Mouse (Mus musculus) erythroblast, embryonic 14.5 days (primary cell): ENCODE results near the gene Vmn2r27. TPM values are rescaled to one million over a fixed set of nuclear protein-coding genes. Genes with fewer than 3 reads are reported as not detected.

Source experiments
- H3K27me3 ChIP-seq: 2 replicates; pipeline ENCODE4 v1.6.1; 2012; ENCODE audit warnings: inconsistent platforms; ENCODE audit not compliant: control insufficient read depth
- H3K36me3 ChIP-seq: 2 replicates; pipeline ENCODE4 v1.6.1; 2012; ENCODE audit warnings: mild to moderate bottlenecking, inconsistent platforms; ENCODE audit not compliant: control insufficient read depth
- H3K4me1 ChIP-seq: 2 replicates; pipeline ENCODE4 v1.6.1; 2012; ENCODE audit warnings: inconsistent platforms; ENCODE audit not compliant: control insufficient read depth
- H3K4me3 ChIP-seq: replicated peaks from 2 replicates; pipeline ENCODE3; 2012; ENCODE audit warnings: moderate library complexity, mild to moderate bottlenecking, inconsistent platforms
- H3K9me3 ChIP-seq: 2 replicates; pipeline ENCODE4 v1.6.1; 2012; ENCODE audit warnings: low read length, inconsistent platforms, mixed read lengths; ENCODE audit not compliant: control insufficient read depth
- GATA1 ChIP-seq: IDR thresholded peaks from 2 replicates; pipeline ENCODE4 v1.6.1; 2012; ENCODE audit warnings: low read length, inconsistent platforms, mixed read lengths
- TAL1 ChIP-seq: IDR thresholded peaks from 3 replicates; pipeline ENCODE4 v1.6.1; 2012; ENCODE audit warnings: low read length, inconsistent platforms, mixed read lengths
- polyA plus RNA-seq: library from polyadenylated mRNA; stranded (reverse); fragments of >175 nt; gene quantifications from 2 replicates; pipeline ENCODE4 v1.2.3, GENCODE M21; 2012

The Vmn2r27 gene
- polyA plus RNA-seq, 1 experiment, result not detected

DNA sequence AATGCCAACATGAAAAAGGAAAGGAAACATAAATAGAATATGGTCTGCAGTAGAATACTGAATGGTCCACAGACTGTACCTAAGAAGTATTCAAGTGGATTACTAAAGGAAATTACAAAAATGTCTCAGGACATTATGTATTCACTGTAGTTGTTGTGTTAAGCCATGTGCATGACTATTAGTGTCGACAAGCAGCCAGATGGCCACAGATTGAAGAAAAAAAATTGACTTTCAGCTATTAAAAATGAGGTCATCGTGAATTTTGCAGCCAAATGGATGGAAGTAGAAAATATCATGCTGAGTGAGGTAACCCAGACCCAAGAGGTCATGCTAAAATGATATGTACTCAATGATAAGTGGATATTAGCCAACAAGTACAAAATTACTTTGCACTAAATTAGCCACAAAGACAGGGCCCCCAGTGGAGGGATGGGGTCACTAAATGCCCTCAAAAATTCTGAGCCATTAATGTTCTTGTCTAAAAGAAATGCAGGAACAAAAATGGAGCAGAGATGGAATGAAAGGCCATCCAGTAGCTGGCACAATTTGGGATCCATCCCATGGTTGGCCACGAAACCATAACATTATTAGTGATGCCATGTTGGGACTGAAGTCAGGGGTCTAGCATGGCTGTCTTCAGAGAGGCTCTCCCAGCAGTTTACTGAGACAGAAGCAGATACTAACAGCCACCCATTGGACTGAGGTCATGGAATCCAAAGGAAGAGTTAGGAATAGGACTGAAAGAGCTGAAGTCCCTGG is 63.0 kb downstream of the Vmn2r27 start:
- no peaks in the 10 kb centered on the region for H3K4me1 ChIP-seq
- no peak for TF ChIP-seq GATA1
- no peak for TF ChIP-seq TAL1
- no peak overlapping the region for H3K4me3 ChIP-seq

DNA sequence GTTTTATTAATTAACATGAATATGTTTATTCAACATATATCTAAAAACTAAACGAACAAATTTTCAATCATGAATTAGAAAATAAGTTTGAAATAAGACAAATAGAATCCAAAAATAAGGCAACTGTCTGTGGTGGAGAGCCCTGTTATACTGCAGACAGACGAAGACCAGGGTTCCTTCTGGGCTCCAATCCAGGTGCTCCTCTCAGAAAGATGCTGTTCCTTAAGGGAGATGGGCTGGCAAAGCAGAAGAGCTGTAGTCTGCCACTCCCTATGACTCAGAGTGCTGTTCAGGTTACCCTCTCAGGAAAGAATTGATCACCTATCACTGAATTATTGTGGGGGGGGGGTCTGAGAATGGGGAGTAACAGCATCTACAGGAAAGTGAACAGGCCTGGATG is 65.1 kb downstream of the Vmn2r27 start:
- no peak for TF ChIP-seq GATA1
- no peak for TF ChIP-seq TAL1
- H3K27me3 ChIP-seq, result no peaks in the 10 kb centered on the region
- no peaks in the 10 kb centered on the region for H3K4me1 ChIP-seq
- H3K4me3 ChIP-seq, result no peak overlapping the region
- no peaks in the 10 kb centered on the region for H3K36me3 ChIP-seq
- no peaks in the 10 kb centered on the region for H3K9me3 ChIP-seq

More for the DNA sequence above, 63.0 kb downstream of the Vmn2r27 start:
- no peaks in the 10 kb centered on the region for H3K36me3 ChIP-seq
- H3K27me3 ChIP-seq, result no peaks in the 10 kb centered on the region
- no peaks in the 10 kb centered on the region for H3K9me3 ChIP-seq

DNA sequence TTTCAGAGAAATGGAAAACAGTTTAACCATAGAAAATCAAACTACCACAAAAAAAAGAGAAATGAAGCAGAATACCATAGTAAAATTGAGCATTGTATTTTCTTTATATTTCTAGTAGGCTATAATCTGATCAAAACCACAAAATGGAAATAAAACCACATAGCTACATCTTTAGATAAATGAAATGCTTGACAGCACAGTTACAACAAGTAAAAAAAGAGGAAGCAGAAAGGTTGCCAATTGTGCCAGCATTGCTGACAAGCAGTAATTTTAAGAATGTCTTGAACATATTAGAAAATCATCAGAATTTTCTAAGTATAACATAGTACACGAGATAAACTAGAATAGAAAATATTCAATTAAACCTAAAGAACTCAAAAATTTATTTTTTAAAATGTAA is 81.8 kb downstream of the Vmn2r27 start:
- no peak for TF ChIP-seq GATA1
- TF ChIP-seq TAL1, result no peak
- H3K9me3 ChIP-seq, result no peaks in the 10 kb centered on the region
- H3K4me1 ChIP-seq, result no peaks in the 10 kb centered on the region
- H3K36me3 ChIP-seq, result no peaks in the 10 kb centered on the region
- H3K27me3 ChIP-seq, result no peaks in the 10 kb centered on the region
- H3K4me3 ChIP-seq, result no peak overlapping the region

Other genes with a start within 250 kb of the Vmn2r27 start
- not detected in 2 replicates for gene Vmn2r26, start 207.3 kb downstream of the Vmn2r27 start, polyA plus RNA-seq
- not detected in 2 replicates for gene Cd163, start 72.8 kb upstream of the Vmn2r27 start, polyA plus RNA-seq
- gene Pex5, start 183.2 kb upstream of the Vmn2r27 start, polyA plus RNA-seq, result 0.24 and 0.42 TPM in 2 replicates
- 0.31 and 0.68 TPM in 2 replicates for gene Clstn3, start 232.9 kb upstream of the Vmn2r27 start, polyA plus RNA-seq